Mouse (Mus musculus) ES-Bruce4 (cell line): ENCODE measurements around the gene Maml2. TPM values are rescaled to one million over a fixed set of nuclear protein-coding genes. Genes with fewer than 3 reads are reported as not detected.

Source experiments
- H3K27ac ChIP-seq: 2 replicates; pipeline ENCODE4 v1.5.1; 2012; ENCODE audit warnings: low read length, inconsistent platforms; ENCODE audit not compliant: insufficient read depth
- H3K27me3 ChIP-seq: 2 replicates; pipeline ENCODE4 v1.6.1; 2012; ENCODE audit warnings: mild to moderate bottlenecking, low read length, inconsistent platforms; ENCODE audit not compliant: control insufficient read depth, poor library complexity, insufficient read depth, severe bottlenecking
- H3K36me3 ChIP-seq: 2 replicates; pipeline ENCODE4 v1.6.1; 2012; ENCODE audit warnings: inconsistent platforms, mild to moderate bottlenecking, low read length, moderate library complexity; ENCODE audit not compliant: control insufficient read depth, poor library complexity, insufficient read depth, severe bottlenecking
- H3K4me1 ChIP-seq: one replicate; pipeline ENCODE4 v1.8.1; 2011; ENCODE audit warnings: low read length; ENCODE audit not compliant: control insufficient read depth, insufficient read depth
- H3K4me3 ChIP-seq: 2 replicates; pipeline ENCODE4 v1.5.1; 2011; ENCODE audit warnings: low read depth, mild to moderate bottlenecking, low read length
- H3K9ac ChIP-seq: 2 replicates; pipeline ENCODE4 v1.6.1; 2012; ENCODE audit warnings: low read depth, mild to moderate bottlenecking, inconsistent platforms; ENCODE audit not compliant: poor library complexity, severe bottlenecking
- H3K9me3 ChIP-seq: replicated peaks from 2 replicates; pipeline ENCODE4 v1.6.1; 2012; ENCODE audit warnings: mild to moderate bottlenecking, low read length, inconsistent platforms; ENCODE audit not compliant: control insufficient read depth, poor library complexity, insufficient read depth, severe bottlenecking
- CTCF ChIP-seq: IDR thresholded peaks from one replicate; pipeline ENCODE4 v1.8.1; 2011; ENCODE audit warnings: low read depth, low read length
- EP300 ChIP-seq: IDR thresholded peaks from 2 replicates; pipeline ENCODE4 v1.6.1; 2011; ENCODE audit warnings: low read depth, low read length; ENCODE audit not compliant: insufficient read depth
- POLR2A ChIP-seq: IDR thresholded peaks from one replicate; pipeline ENCODE4 v1.8.1; 2011; ENCODE audit warnings: low read length; ENCODE audit not compliant: insufficient read depth
- polyA plus RNA-seq: library from polyadenylated mRNA; stranded (reverse); fragments of >200 nt; gene quantifications from 2 replicates; pipeline ENCODE4 v1.2.4, GENCODE M21; 2011; ENCODE audit warnings: low read depth; ENCODE audit not compliant: missing spikeins, insufficient read depth, insufficient read length

Maml2 gene
- polyA plus RNA-seq, 1 experiment: 1.4 TPM

DNA sequence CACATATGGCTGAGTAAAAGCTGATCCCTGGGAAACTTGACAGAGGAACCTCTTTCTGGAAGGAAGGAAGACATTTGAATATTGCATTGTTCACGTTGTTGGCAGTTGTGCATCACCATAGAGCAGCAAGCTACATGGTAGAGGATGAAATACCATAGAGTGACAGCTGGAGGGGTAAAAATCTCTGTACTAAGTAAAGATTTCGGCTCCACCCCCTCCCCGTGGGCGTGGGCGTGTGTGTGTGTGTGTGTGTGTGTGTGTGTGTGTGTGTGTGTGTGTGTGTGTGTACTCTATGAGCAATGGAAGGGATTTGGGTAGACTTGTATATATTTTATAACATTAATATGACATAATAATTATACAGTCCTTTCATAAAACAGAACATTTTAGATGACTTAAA lies 324.7 kb downstream of the Maml2 start:
- Histone ChIP-seq H3K9me3 (no peaks in the 10 kb centered on the region), H3K4me1 (no peaks in the 10 kb centered on the region), H3K4me3 (no peak overlapping the region), H3K36me3 (no peaks in the 10 kb centered on the region), H3K9ac (no peak overlapping the region), H3K27me3 (no peaks in the 10 kb centered on the region), H3K27ac (no peak overlapping the region)
- TF ChIP-seq POLR2A (no peak), CTCF (no peak), EP300 (no peak)

DNA sequence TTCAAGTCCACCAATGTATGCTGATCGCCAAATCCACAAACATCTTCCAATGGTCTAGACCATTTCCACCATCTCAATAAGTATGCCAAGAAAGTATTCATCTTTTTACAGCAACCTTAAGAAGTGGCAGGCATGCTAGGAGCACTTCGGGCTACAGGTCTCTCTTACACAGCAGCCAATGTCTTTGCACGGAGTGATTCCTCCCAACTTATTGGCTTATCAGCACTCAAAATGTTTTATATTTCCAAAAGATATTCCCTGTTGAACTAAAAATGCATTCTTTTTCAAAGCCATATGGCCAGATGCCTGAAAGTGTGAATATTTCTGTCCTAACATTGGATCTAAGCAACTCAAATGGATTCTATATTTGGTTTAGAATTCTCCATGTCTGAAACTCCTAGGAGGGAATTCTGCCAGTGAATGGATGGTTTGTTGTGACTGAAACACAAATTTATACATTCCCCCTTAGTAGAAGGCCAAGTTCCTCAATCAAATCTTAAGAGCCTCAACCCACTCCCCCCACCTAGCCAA lies 326.2 kb downstream of the Maml2 start:
- Histone ChIP-seq H3K27ac (no peak overlapping the region), H3K9ac (no peak overlapping the region), H3K4me1 (no peaks in the 10 kb centered on the region), H3K36me3 (no peaks in the 10 kb centered on the region), H3K4me3 (no peak overlapping the region), H3K9me3 (no peaks in the 10 kb centered on the region), H3K27me3 (no peaks in the 10 kb centered on the region)
- no peak for TF ChIP-seq CTCF
- TF ChIP-seq EP300: no peak
- TF ChIP-seq POLR2A: no peak

DNA sequence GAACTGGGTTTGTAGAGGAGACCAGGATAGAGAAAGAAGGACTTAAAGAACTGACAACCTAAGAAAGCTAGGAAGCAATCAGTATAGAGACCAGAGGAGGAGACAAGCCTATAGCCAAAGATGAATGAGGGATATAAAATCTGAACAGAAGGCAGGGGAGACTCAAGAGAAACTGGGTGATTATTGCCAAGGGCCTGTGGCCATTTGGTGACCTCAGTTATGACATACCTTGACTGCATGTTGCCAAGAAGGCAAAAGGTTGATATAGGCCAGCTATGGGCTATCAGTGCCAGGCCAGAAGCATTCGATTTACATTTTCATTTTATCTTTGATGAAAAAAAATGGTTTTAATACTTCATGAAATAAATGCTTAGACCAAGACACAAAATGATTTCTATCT lies 327.0 kb downstream of the Maml2 start:
- TF ChIP-seq EP300: no peak
- TF ChIP-seq CTCF: no peak
- no peak for TF ChIP-seq POLR2A
- Histone ChIP-seq H3K36me3 (no peaks in the 10 kb centered on the region), H3K9ac (no peak overlapping the region), H3K4me3 (no peak overlapping the region), H3K4me1 (no peaks in the 10 kb centered on the region), H3K9me3 (no peaks in the 10 kb centered on the region), H3K27ac (no peak overlapping the region), H3K27me3 (no peaks in the 10 kb centered on the region)

DNA sequence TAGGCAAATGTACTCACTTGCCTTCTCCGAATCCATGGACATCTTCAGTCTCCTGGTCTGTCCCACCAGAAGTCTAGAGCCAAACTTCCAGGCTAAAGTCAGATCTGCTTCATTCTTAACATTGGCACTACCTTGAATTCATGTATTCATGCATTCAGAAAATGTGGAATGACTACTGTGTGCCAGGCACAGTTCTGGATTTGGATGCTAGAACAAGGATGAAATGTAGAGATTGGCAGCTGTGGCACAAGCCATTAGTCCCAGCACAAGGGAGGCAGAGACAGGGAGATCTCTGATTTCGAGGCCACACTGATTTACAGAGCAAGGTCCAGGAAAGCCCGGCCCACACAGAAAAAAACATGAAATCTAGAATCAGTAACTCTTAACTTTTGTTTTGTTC lies 327.5 kb downstream of the Maml2 start:
- Histone ChIP-seq H3K9me3 (no peaks in the 10 kb centered on the region), H3K36me3 (no peaks in the 10 kb centered on the region), H3K27me3 (no peaks in the 10 kb centered on the region), H3K4me3 (no peak overlapping the region), H3K9ac (no peak overlapping the region), H3K27ac (no peak overlapping the region), H3K4me1 (no peaks in the 10 kb centered on the region)
- TF ChIP-seq CTCF (no peak), EP300 (no peak), POLR2A (no peak)

DNA sequence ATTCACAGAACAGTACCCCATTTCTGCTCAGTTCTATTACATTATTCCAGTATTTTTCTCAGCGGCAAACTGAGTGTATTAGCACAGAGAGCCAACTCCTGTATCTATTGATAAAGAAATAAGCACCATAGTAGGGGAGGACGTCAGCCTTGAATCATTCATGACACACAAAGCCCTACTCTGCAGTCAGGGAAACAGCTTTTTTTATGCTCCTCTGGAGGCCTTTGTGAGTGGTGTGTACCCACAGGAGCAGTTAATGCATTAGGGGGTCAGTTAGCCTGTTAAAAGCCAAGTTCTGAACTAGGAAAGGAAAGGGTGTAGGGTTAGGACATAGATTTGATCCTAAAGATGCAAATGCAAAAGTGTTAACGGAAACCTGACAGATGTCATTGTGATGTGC lies 328.7 kb downstream of the Maml2 start:
- no peak for TF ChIP-seq CTCF
- no peak for TF ChIP-seq EP300
- no peak for TF ChIP-seq POLR2A

DNA sequence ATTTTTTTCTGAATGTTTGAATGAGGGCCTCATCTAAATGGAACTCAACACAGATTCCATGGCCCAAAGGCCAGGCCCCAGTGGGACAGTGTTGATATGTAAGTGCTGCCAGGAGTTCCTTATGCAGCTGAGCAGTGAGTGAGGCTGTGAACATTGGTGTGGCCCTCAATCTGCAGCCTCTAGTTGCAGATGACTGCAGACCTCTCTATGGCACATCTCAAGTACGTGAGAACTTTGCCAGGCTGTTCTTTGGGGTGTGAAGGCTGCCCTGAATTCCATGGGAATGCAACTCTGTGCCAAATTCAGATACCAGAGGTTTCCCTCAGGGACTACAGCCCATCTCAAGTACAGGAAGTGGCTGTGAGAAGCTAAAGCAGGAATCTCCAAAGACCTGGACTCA lies 335.6 kb downstream of the Maml2 start:
- Histone ChIP-seq H3K9me3 (no peaks in the 10 kb centered on the region), H3K9ac (no peak overlapping the region), H3K27me3 (no peaks in the 10 kb centered on the region), H3K4me3 (no peak overlapping the region), H3K36me3 (no peaks in the 10 kb centered on the region), H3K27ac (no peak overlapping the region), H3K4me1 (no peaks in the 10 kb centered on the region)
- TF ChIP-seq EP300: no peak
- no peak for TF ChIP-seq CTCF
- no peak for TF ChIP-seq POLR2A

More for the DNA sequence above, 328.7 kb downstream of the Maml2 start:
- Histone ChIP-seq H3K27me3 (no peaks in the 10 kb centered on the region), H3K27ac (no peak overlapping the region), H3K36me3 (no peaks in the 10 kb centered on the region), H3K9ac (no peak overlapping the region), H3K9me3 (no peaks in the 10 kb centered on the region), H3K4me1 (no peaks in the 10 kb centered on the region), H3K4me3 (no peak overlapping the region)
